Mouse (Mus musculus): ENCODE data around the gene Fam169b.

GRCm38 (mm10) chr7:68262612-68263200 is 10.9 kb upstream of the Fam169b start:
- TF ChIP-seq CTCF (IDR thresholded peaks at IDR 0.05; ENCODE audit: low read depth) (no peak), EP300 (IDR thresholded peaks at IDR 0.05; ENCODE audit: low read depth) (no peak)

Data from heart, postnatal 0 days (tissue).